Comparison of ENCODE assay signal across 14 mouse cellular contexts in genomic region chr7:144731182-144731896, GRCm38 (mm10). TPM values are rescaled to one million over a fixed set of nuclear protein-coding genes. Genes with fewer than 3 reads are reported as not detected.
DNase-seq lines count a peak whose midpoint lies in the region; ATAC-seq and TF ChIP-seq lines count a peak whose summit lies in the region.
"Had no signal": no experiment of that assay in that cellular context is flagged by ENCODE, and none has a peak within 500 bp of the region (broad histone marks: within the 10 kb centered on the region; RNA-seq: fewer than 3 reads in every experiment).

No protein-coding gene starts in this region.

- no peak overlapping the region for H3K4me3 ChIP-seq in heart, embryonic 12.5 days
- no peak overlapping the region for H3K4me3 ChIP-seq in bone marrow, adult 2 months (replicated peaks; ENCODE audit: control insufficient read depth, low read depth, low read length)
- no peak overlapping the region for H3K4me3 ChIP-seq in forebrain, embryonic 16.5 days (replicated peaks; ENCODE audit: low read length)
- no peak overlapping the region for H3K4me3 ChIP-seq in hindbrain, embryonic 16.5 days (ENCODE audit: low read length)
- H3K4me3 ChIP-seq: embryonic facial prominence, embryonic 13.5 days had no signal

- no peak for TF ChIP-seq POLR2A in bone marrow, adult 2 months (IDR thresholded peaks at IDR 0.05; ENCODE audit: borderline replicate concordance, control insufficient read depth, low read depth, low read length)

- no peaks in the 10 kb centered on the region for H3K36me3 ChIP-seq in heart, embryonic 12.5 days
- H3K36me3 ChIP-seq in forebrain, embryonic 16.5 days (ENCODE audit: control insufficient read depth, insufficient read depth), result no peaks in the 10 kb centered on the region
- no peaks in the 10 kb centered on the region for H3K36me3 ChIP-seq in hindbrain, embryonic 16.5 days (ENCODE audit: control insufficient read depth, insufficient read depth, low read length)
- H3K36me3 ChIP-seq: embryonic facial prominence, embryonic 13.5 days had no signal

- H3K4me1 ChIP-seq in heart, embryonic 12.5 days (replicated peaks), result 0 out of 2 replicates have a peak, but pooled peaks cover 9% of the 10 kb centered on the region
- no peaks in the 10 kb centered on the region; the same call in 1 of the 2 replicates for H3K4me1 ChIP-seq in bone marrow, adult 2 months (ENCODE audit: control insufficient read depth, insufficient read depth, low read length)
- H3K4me1 ChIP-seq in forebrain, embryonic 16.5 days (replicated peaks; ENCODE audit: control insufficient read depth, insufficient read depth, low read length), result 0 out of 2 replicates have a peak, but pooled peaks cover 3% of the 10 kb centered on the region
- no peaks in the 10 kb centered on the region for H3K4me1 ChIP-seq in hindbrain, embryonic 16.5 days (ENCODE audit: control insufficient read depth, insufficient read depth, low read depth, low read length)
- H3K4me1 ChIP-seq: embryonic facial prominence, embryonic 13.5 days had no signal

- H3K27ac ChIP-seq in heart, embryonic 12.5 days (ENCODE audit: poor library complexity, severe bottlenecking), result peak overlapping the region; percentile 6; the same call in 1 of the 2 replicates
- 0 out of 2 replicates have a peak overlapping the region, but pooled peaks have one; percentile 26 for H3K27ac ChIP-seq in bone marrow, adult 2 months (ENCODE audit: control insufficient read depth, insufficient read depth, low read depth, low read length, poor library complexity)
- no peak overlapping the region for H3K27ac ChIP-seq in forebrain, embryonic 16.5 days (ENCODE audit: low read length)
- no peak overlapping the region for H3K27ac ChIP-seq in hindbrain, embryonic 16.5 days (ENCODE audit: low read depth, low read length)
- H3K27ac ChIP-seq: embryonic facial prominence, embryonic 13.5 days; kidney, postnatal 0 days had no signal

- H3K27me3 ChIP-seq in heart, embryonic 12.5 days (replicated peaks), result peaks cover 22% of the 10 kb centered on the region
- no peaks in the 10 kb centered on the region for H3K27me3 ChIP-seq in forebrain, embryonic 16.5 days (replicated peaks; ENCODE audit: control insufficient read depth, insufficient read depth, low read length)
- H3K27me3 ChIP-seq in hindbrain, embryonic 16.5 days (replicated peaks; ENCODE audit: control insufficient read depth, insufficient read depth, low read length), result no peaks in the 10 kb centered on the region

- no peak overlapping the region for H3K9ac ChIP-seq in heart, embryonic 12.5 days
- H3K9ac ChIP-seq in forebrain, embryonic 16.5 days (replicated peaks; ENCODE audit: low read depth, low read length), result no peak overlapping the region
- H3K9ac ChIP-seq in hindbrain, embryonic 16.5 days (ENCODE audit: low read depth, low read length), result no peak overlapping the region
- H3K9ac ChIP-seq: embryonic facial prominence, embryonic 13.5 days had no signal

- 29% methylated on average over 9 of the region's 9 CpGs for WGBS in heart, embryonic 12.5 days
- 49% methylated on average over 9 of the region's 9 CpGs for WGBS in bone marrow, adult 2 months
- WGBS in forebrain, embryonic 16.5 days, result 68% methylated on average over 9 of the region's 9 CpGs
- 63% methylated on average over 9 of the region's 9 CpGs for WGBS in hindbrain, embryonic 16.5 days

- TF ChIP-seq CTCF in bone marrow, adult 2 months (IDR thresholded peaks at IDR 0.05; ENCODE audit: control insufficient read depth, insufficient read depth, low read length), result no peak

- no peak for DNase-seq in heart, adult 8-10 months (ENCODE audit: low spot score)
- DNase-seq in layer of hippocampus, adult 8-10 months (ENCODE audit: low spot score in 2 of 2), result no peak
- DNase-seq in adrenal gland, postnatal 4 days (ENCODE audit: low spot score in 2 of 2), result no peak
- DNase-seq: cerebellum, adult 18-20 months; gastrocnemius, postnatal 25 days; heart, postnatal 10 days had no signal

- peak; percentile 79 for ATAC-seq in heart, embryonic 12.5 days (ENCODE audit: insufficient number of reproducible peaks, low FRiP score)
- peak; percentile 58; the same call in 1 of the 2 replicates for ATAC-seq in forebrain, embryonic 16.5 days
- peak; percentile 83 for ATAC-seq in megakaryocyte progenitor cell, adult 5-6 weeks (replicated peaks; ENCODE audit: poor library complexity)
- no peak for ATAC-seq in hindbrain, embryonic 16.5 days
- ATAC-seq: lung, postnatal 0 days had no signal

- no peak overlapping the region for H3K4me2 ChIP-seq in heart, embryonic 12.5 days
- H3K4me2 ChIP-seq in forebrain, embryonic 16.5 days (ENCODE audit: low read length), result no peak overlapping the region
- H3K4me2 ChIP-seq in hindbrain, embryonic 16.5 days (ENCODE audit: low read length), result no peak overlapping the region
- H3K4me2 ChIP-seq: embryonic facial prominence, embryonic 13.5 days had no signal

- H3K9me3 ChIP-seq in heart, embryonic 12.5 days (replicated peaks), result no peaks in the 10 kb centered on the region
- no peaks in the 10 kb centered on the region for H3K9me3 ChIP-seq in forebrain, embryonic 16.5 days (ENCODE audit: control insufficient read depth, low read length)
- no peaks in the 10 kb centered on the region for H3K9me3 ChIP-seq in hindbrain, embryonic 16.5 days (ENCODE audit: control insufficient read depth, low read length)
- H3K9me3 ChIP-seq: embryonic facial prominence, embryonic 13.5 days had no signal

RNA-seq across cellular contexts. Expression of gene Ano1, which starts 20.4 kb away (rescaled TPM):
- 12.7 and 13.4 TPM in 2 replicates for polyA plus RNA-seq in heart, embryonic 12.5 days (2016; fragmentation: Nextera tagmentation; extraction: Ambion mirVana)
- 10 to 100 TPM in 3 of 4 experiments, 1 to 10 TPM in 1; 7.5 to 12.1 (median 11.7) TPM for total RNA-seq in heart, adult 8-10 months (2022)
- polyA plus RNA-seq in bone marrow, adult 2 months (2011; ENCODE audit: insufficient read depth, insufficient read length, low replicate concordance, missing spikeins), result 1.4 and 1.5 TPM in 2 replicates
- polyA plus RNA-seq in forebrain, embryonic 16.5 days (2015; fragmentation: Nextera tagmentation; extraction: Ambion mirVana), result 8.0 and 9.4 TPM in 2 replicates
- not detected in 2 replicates for total RNA-seq in megakaryocyte progenitor cell, adult 5-6 weeks (2015)
- total RNA-seq in megakaryocyte progenitor cell, adult 5-6 weeks (2017), result not detected in 2 replicates
- 1 to 10 TPM; 2.8 to 7.6 (median 3.9) TPM for total RNA-seq in layer of hippocampus, adult 8-10 months (2022)
- total RNA-seq in adrenal gland, postnatal 4 days (2021), result 10 to 100 TPM; 22.7 to 29.3 TPM
- 5.2 and 5.7 TPM in 2 replicates for polyA plus RNA-seq in hindbrain, embryonic 16.5 days (2015; fragmentation: Nextera tagmentation; extraction: Ambion mirVana)

Comparison
In these comparisons a context has a peak if more than half of its experiments do, and no peak if none do; other contexts are left out.
1. H3K27ac ChIP-seq: peak in heart, embryonic 12.5 days (single experiment) and bone marrow, adult 2 months (single experiment); none in forebrain, embryonic 16.5 days (single experiment) and hindbrain, embryonic 16.5 days (single experiment).